Mouse (Mus musculus) kidney, adult 2 months (tissue): ENCODE data around the gene Slc35b2.

Source experiments
- CTCF ChIP-seq: fragments of 200-500 bp; conservative IDR thresholded peaks from 2 replicates; pipeline ENCODE4 v1.5.1; 2011; ENCODE audit warnings: low read depth, mild to moderate bottlenecking, control low read depth, low read length, moderate library complexity, mixed read lengths; ENCODE audit not compliant: insufficient read depth, insufficient read length
- POLR2A ChIP-seq: fragments of 200-500 bp; IDR thresholded peaks from one replicate; pipeline ENCODE4 v1.6.1; 2011; ENCODE audit warnings: low read depth, low read length, control low read depth

DNA sequence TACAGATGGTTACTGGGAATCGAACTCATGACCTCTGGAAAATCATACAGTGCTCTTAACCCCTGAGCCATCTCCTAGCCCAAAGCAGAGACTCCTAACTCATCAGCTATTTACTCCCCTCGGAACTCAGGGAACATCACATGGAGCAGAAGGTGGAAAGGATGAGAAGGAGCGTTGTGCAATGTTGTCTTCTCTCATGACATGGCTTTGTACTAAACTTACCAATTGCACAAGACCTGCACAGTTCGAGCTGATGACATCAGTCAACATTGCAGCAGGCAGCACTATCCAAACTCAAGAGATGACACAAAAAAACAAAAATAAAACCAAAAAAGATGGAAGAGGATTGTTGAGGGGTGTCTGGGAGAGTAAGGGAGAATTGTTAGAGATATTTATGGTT lies 44.7 kb downstream of the Slc35b2 start:
- no peak for TF ChIP-seq CTCF
- no peak for TF ChIP-seq POLR2A
